Mouse (Mus musculus): Measurements from ENCODE around the gene Sntb2. TPM values are rescaled to one million over a fixed set of nuclear protein-coding genes. Genes with fewer than 3 reads are reported as not detected.

Sntb2 gene
- polyA plus RNA-seq, 2 experiments: 0.68 to 0.88 TPM

DNA sequence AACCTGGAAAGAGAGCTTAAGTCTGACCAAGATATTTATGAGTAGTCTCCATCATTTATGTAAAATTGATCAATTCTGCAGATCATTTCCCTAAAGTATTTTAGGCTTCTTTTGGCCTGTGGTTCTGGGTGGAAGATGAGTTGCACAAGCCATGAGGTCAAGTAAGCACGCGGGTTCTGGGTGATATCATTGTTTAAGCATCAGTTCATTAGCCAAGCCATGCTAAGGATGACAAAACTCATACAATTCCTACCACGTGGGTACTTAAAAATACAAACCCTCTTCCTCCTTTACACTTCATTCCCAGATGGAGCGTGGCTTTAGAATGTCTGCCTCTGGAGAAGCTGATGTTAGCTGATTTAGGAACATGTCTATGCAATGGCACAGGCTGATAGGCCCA, 18.0 kb downstream of the Sntb2 start:
- DNase-seq (ENCODE audit: low read depth in 3 of 3, low spot score in 3 of 3): no peak
- no peak overlapping the region for H3K4me3 ChIP-seq (ENCODE audit: insufficient read depth in 1 of 2, low read depth in 2 of 2, low read length in 2 of 2)
- peaks cover 0 to 4% of the 10 kb centered on the region in 2 experiments; a peak in 1 of 4 replicates for H3K4me1 ChIP-seq (replicated peaks; ENCODE audit: control insufficient read depth in 2 of 2, insufficient read depth in 2 of 2, low read length in 1 of 2)
- WGBS (ENCODE audit: insufficient replicate concordance): 51% methylated on average over 4 of the region's 4 CpGs
- no peaks in the 10 kb centered on the region for H3K36me3 ChIP-seq (replicated peaks; ENCODE audit: control insufficient read depth, insufficient read depth, low read depth)
- H3K9me3 ChIP-seq (ENCODE audit: control insufficient read depth, low read length): no peaks in the 10 kb centered on the region
- H3K27ac ChIP-seq: no peak overlapping the region
- TF ChIP-seq CTCF (IDR thresholded peaks at IDR 0.05; ENCODE audit: low read depth) (no peak), EP300 (IDR thresholded peaks at IDR 0.05; ENCODE audit: low read depth) (no peak)
- no peak for ATAC-seq (ENCODE audit: insufficient read depth)
- no peaks in the 10 kb centered on the region for H3K27me3 ChIP-seq (ENCODE audit: control insufficient read depth, insufficient read depth, low read length)
- H3K9ac ChIP-seq (replicated peaks): no peak overlapping the region
- no peak overlapping the region for H3K4me2 ChIP-seq (ENCODE audit: low read depth)

DNA sequence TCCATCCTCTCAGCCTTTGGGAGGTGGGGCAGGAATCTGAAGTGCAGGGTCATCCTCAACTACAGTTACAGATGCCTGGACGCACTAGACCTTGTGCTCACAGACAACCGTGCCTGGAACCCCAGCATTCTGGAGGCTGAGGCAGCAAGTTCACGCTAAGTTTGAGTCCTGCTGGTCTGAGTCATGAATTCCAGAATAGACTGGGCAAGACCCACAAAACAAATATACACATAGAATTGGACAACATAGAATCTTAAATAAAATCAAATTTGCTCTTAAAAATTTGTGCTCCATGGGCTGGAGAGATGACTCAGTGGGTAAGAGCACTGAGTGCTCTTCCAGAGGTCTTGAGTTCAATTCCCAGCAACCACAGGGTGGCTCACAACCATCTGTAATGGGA, 21.5 kb downstream of the Sntb2 start:
- TF ChIP-seq CTCF (IDR thresholded peaks at IDR 0.05; ENCODE audit: low read depth) (no peak), EP300 (IDR thresholded peaks at IDR 0.05; ENCODE audit: low read depth) (no peak)
- whole genome bisulfite sequencing (ENCODE audit: insufficient replicate concordance): 78% methylated on average over 3 of the region's 3 CpGs
- H3K27ac ChIP-seq: no peak overlapping the region
- no peak overlapping the region for H3K9ac ChIP-seq (replicated peaks)
- H3K9me3 ChIP-seq (ENCODE audit: control insufficient read depth, low read length): no peaks in the 10 kb centered on the region
- H3K4me3 ChIP-seq (ENCODE audit: insufficient read depth in 1 of 2, low read depth in 2 of 2, low read length in 2 of 2): no peak overlapping the region
- H3K27me3 ChIP-seq (ENCODE audit: control insufficient read depth, insufficient read depth, low read length): no peaks in the 10 kb centered on the region
- ATAC-seq (ENCODE audit: insufficient read depth): no peak
- 0 out of 4 replicates have a peak, but pooled peaks cover 0 to 2% of the 10 kb centered on the region in 2 experiments for H3K4me1 ChIP-seq (replicated peaks; ENCODE audit: control insufficient read depth in 2 of 2, insufficient read depth in 2 of 2, low read length in 1 of 2)
- H3K4me2 ChIP-seq (ENCODE audit: low read depth): no peak overlapping the region
- H3K36me3 ChIP-seq (replicated peaks; ENCODE audit: control insufficient read depth, insufficient read depth, low read depth): no peaks in the 10 kb centered on the region
- no peak for DNase-seq (ENCODE audit: low read depth in 3 of 3, low spot score in 3 of 3)

DNA sequence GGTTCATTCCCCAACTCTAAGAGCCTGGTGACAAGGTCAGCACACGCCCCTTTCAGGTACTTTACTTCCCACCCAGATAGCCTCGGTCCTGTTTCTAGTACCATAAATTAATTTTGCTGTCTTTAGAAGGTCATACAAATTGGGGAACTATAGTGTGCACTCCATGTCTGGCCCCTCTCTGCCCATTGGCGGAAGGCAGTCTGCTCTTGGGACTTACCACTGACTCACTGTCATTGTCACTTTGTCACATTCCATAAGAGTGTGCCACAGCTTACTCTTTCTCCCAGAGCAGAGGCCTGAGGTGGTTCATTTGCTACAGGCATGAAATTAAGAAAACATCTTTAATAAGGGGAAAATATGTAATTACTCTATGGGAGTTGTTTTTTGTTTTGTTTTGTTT, 22.7 kb downstream of the Sntb2 start:
- ATAC-seq (ENCODE audit: insufficient read depth) (no peak), DNase-seq (ENCODE audit: low read depth in 3 of 3, low spot score in 3 of 3) (no peak)
- Histone ChIP-seq H3K27ac (no peak overlapping the region), H3K4me2 (ENCODE audit: low read depth) (no peak overlapping the region), H3K4me1 (replicated peaks; ENCODE audit: control insufficient read depth in 2 of 2, insufficient read depth in 2 of 2, low read length in 1 of 2) (0 out of 4 replicates have a peak, but pooled peaks cover 0 to 2% of the 10 kb centered on the region in 2 experiments), H3K36me3 (replicated peaks; ENCODE audit: control insufficient read depth, insufficient read depth, low read depth) (no peaks in the 10 kb centered on the region), H3K4me3 (ENCODE audit: insufficient read depth in 1 of 2, low read depth in 2 of 2, low read length in 2 of 2) (no peak overlapping the region), H3K9ac (replicated peaks) (no peak overlapping the region), H3K27me3 (ENCODE audit: control insufficient read depth, insufficient read depth, low read length) (no peaks in the 10 kb centered on the region), H3K9me3 (ENCODE audit: control insufficient read depth, low read length) (no peaks in the 10 kb centered on the region)
- TF ChIP-seq EP300 (IDR thresholded peaks at IDR 0.05; ENCODE audit: low read depth) (no peak), CTCF (IDR thresholded peaks at IDR 0.05; ENCODE audit: low read depth) (no peak)
- WGBS (ENCODE audit: insufficient replicate concordance): 47% methylated on average over 3 of the region's 3 CpGs

DNA sequence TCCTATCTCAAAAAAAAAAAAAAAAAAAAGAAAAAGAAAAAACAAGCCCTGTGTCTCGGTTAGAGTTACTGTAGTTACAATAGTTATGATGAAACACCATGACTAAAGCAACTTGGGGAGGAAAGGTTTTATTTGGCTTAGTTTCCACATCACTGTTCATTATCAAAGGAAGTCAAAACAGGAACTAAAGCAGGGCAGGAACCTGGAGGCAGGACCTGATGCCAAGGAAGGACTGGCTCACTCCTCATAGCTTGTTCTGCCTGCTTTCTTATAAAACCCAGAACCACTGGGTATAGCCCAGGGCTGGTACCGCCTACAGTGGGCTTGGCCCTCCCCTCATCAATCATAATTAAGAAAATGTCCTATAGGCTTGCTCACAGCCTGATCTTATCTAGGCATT, 24.1 kb downstream of the Sntb2 start:
- DNase-seq (ENCODE audit: low read depth in 3 of 3, low spot score in 3 of 3) (no peak), ATAC-seq (ENCODE audit: insufficient read depth) (no peak)
- Histone ChIP-seq H3K4me1 (replicated peaks; ENCODE audit: control insufficient read depth in 2 of 2, insufficient read depth in 2 of 2, low read length in 1 of 2) (no peaks in the 10 kb centered on the region), H3K4me2 (ENCODE audit: low read depth) (no peak overlapping the region), H3K27ac (no peak overlapping the region), H3K9ac (replicated peaks) (no peak overlapping the region), H3K9me3 (ENCODE audit: control insufficient read depth, low read length) (no peaks in the 10 kb centered on the region), H3K4me3 (ENCODE audit: insufficient read depth in 1 of 2, low read depth in 2 of 2, low read length in 2 of 2) (no peak overlapping the region), H3K27me3 (ENCODE audit: control insufficient read depth, insufficient read depth, low read length) (no peaks in the 10 kb centered on the region), H3K36me3 (replicated peaks; ENCODE audit: control insufficient read depth, insufficient read depth, low read depth) (no peaks in the 10 kb centered on the region)
- no peak for TF ChIP-seq CTCF (IDR thresholded peaks at IDR 0.05; ENCODE audit: low read depth)
- no peak for TF ChIP-seq EP300 (IDR thresholded peaks at IDR 0.05; ENCODE audit: low read depth)
- 63% methylated on average over 2 of the region's 2 CpGs for WGBS (ENCODE audit: insufficient replicate concordance)

DNA sequence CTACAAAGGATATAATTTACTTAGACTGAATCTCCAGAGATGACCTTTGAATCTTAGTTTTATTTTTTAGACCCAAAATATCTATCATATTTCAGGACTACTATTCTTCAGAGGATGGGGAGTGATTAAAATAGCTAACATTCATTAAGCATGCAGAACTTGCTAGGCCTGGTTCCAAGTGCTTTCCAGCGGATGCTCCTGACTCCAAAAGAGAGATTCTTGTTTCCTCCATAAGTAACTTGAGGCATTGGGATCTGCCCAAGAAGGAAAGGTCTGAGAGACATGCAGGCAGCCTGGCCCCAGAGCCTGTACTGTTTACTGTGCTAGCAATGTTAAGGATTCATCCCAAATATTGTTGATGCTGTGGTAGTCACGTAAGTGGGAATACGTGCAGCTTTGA, 26.8 kb downstream of the Sntb2 start:
- 71% methylated on average over 3 of the region's 3 CpGs for WGBS (ENCODE audit: insufficient replicate concordance)
- ATAC-seq (ENCODE audit: insufficient read depth) (no peak), DNase-seq (ENCODE audit: low read depth in 3 of 3, low spot score in 3 of 3) (no peak)
- Histone ChIP-seq H3K36me3 (replicated peaks; ENCODE audit: control insufficient read depth, insufficient read depth, low read depth) (no peaks in the 10 kb centered on the region), H3K4me1 (replicated peaks; ENCODE audit: control insufficient read depth in 2 of 2, insufficient read depth in 2 of 2, low read length in 1 of 2) (no peaks in the 10 kb centered on the region), H3K4me3 (ENCODE audit: insufficient read depth in 1 of 2, low read depth in 2 of 2, low read length in 2 of 2) (no peak overlapping the region), H3K27ac (no peak overlapping the region), H3K27me3 (ENCODE audit: control insufficient read depth, insufficient read depth, low read length) (no peaks in the 10 kb centered on the region), H3K9ac (replicated peaks) (no peak overlapping the region), H3K9me3 (ENCODE audit: control insufficient read depth, low read length) (no peaks in the 10 kb centered on the region), H3K4me2 (ENCODE audit: low read depth) (no peak overlapping the region)
- no peak for TF ChIP-seq EP300 (IDR thresholded peaks at IDR 0.05; ENCODE audit: low read depth)
- no peak for TF ChIP-seq CTCF (IDR thresholded peaks at IDR 0.05; ENCODE audit: low read depth)
